ENCODE assay signal across 38 mouse cellular contexts in genomic region chrX:18462879-18463278, GRCm38 (mm10). TPM values are rescaled to one million over a fixed set of nuclear protein-coding genes. Genes with fewer than 3 reads are reported as not detected.
"Had no signal": no experiment of that assay in that cellular context is flagged by ENCODE, and none has a peak within 500 bp of the region (broad histone marks: within the 10 kb centered on the region; RNA-seq: fewer than 3 reads in every experiment).

No protein-coding gene starts in this region.

- H3K27me3 ChIP-seq: limb, embryonic 12.5 days; limb, embryonic 13.5 days; limb, embryonic 15.5 days; liver, embryonic 12.5 days; liver, embryonic 13.5 days; liver, embryonic 15.5 days; lung, embryonic 15.5 days; megakaryocyte, embryonic 14.5 days; midbrain, embryonic 12.5 days; midbrain, embryonic 13.5 days; midbrain, embryonic 15.5 days; neural tube, embryonic 12.5 days; neural tube, embryonic 13.5 days had no signal

- H3K9ac ChIP-seq: limb, embryonic 12.5 days; limb, embryonic 13.5 days; limb, embryonic 15.5 days; liver, embryonic 12.5 days; liver, embryonic 13.5 days; liver, embryonic 14.5 days; liver, embryonic 15.5 days; liver, postnatal 0 days; lung, embryonic 14.5 days; lung, embryonic 15.5 days; midbrain, embryonic 12.5 days; midbrain, embryonic 13.5 days; midbrain, embryonic 15.5 days; neural tube, embryonic 12.5 days; neural tube, embryonic 13.5 days had no signal

- H3K36me3 ChIP-seq: limb, embryonic 10.5 days; limb, embryonic 12.5 days; limb, embryonic 13.5 days; limb, embryonic 15.5 days; liver, embryonic 12.5 days; liver, embryonic 13.5 days; liver, embryonic 15.5 days; lung, embryonic 15.5 days; midbrain, embryonic 10.5 days; midbrain, embryonic 12.5 days; midbrain, embryonic 13.5 days; midbrain, embryonic 15.5 days; neural tube, embryonic 12.5 days; neural tube, embryonic 13.5 days had no signal

- H3K27ac ChIP-seq: limb, embryonic 10.5 days; limb, embryonic 12.5 days; limb, embryonic 13.5 days; limb, embryonic 15.5 days; liver, embryonic 12.5 days; liver, embryonic 13.5 days; liver, embryonic 14.5 days; liver, embryonic 15.5 days; lung, embryonic 15.5 days; macrophage; midbrain, embryonic 10.5 days; midbrain, embryonic 12.5 days; midbrain, embryonic 13.5 days; midbrain, embryonic 15.5 days; neural tube, embryonic 12.5 days; neural tube, embryonic 13.5 days had no signal

- ATAC-seq: liver, embryonic 12.5 days; liver, postnatal 0 days; lung, postnatal 0 days; midbrain, embryonic 13.5 days; midbrain, embryonic 15.5 days; midbrain, embryonic 16.5 days had no signal

- H3K4me1 ChIP-seq: limb, embryonic 10.5 days; limb, embryonic 12.5 days; limb, embryonic 13.5 days; limb, embryonic 15.5 days; liver, embryonic 12.5 days; liver, embryonic 13.5 days; liver, embryonic 15.5 days; lung, embryonic 15.5 days; midbrain, embryonic 10.5 days; midbrain, embryonic 12.5 days; midbrain, embryonic 13.5 days; midbrain, embryonic 15.5 days; neural tube, embryonic 12.5 days; neural tube, embryonic 13.5 days had no signal

- DNase-seq: left cerebral cortex, postnatal 4 days; liver; liver, embryonic 13.5 days; liver, postnatal 0 days; lung, adult 18-20 months; lung, adult 2 months; lung, embryonic 14.5 days; lung, postnatal 10 days; lung, postnatal 14 days; lung, postnatal 36 days; lung, postnatal 4 days; midbrain, embryonic 14.5 days had no signal

- H3K4me2 ChIP-seq: limb, embryonic 12.5 days; limb, embryonic 13.5 days; limb, embryonic 15.5 days; liver, embryonic 11.5 days; liver, embryonic 12.5 days; liver, embryonic 13.5 days; liver, embryonic 15.5 days; lung, embryonic 14.5 days; lung, embryonic 15.5 days; midbrain, embryonic 11.5 days; midbrain, embryonic 12.5 days; midbrain, embryonic 13.5 days; midbrain, embryonic 15.5 days; neural tube, embryonic 12.5 days; neural tube, embryonic 13.5 days had no signal

- H3K4me3 ChIP-seq: limb, embryonic 10.5 days; limb, embryonic 12.5 days; limb, embryonic 13.5 days; limb, embryonic 15.5 days; liver, embryonic 12.5 days; liver, embryonic 13.5 days; liver, embryonic 15.5 days; lung, embryonic 15.5 days; megakaryocyte, embryonic 14.5 days; midbrain, embryonic 10.5 days; midbrain, embryonic 12.5 days; midbrain, embryonic 13.5 days; midbrain, embryonic 15.5 days; myocyte; neural tube, embryonic 12.5 days; neural tube, embryonic 13.5 days had no signal

- H3K9me3 ChIP-seq: limb, embryonic 10.5 days; limb, embryonic 12.5 days; limb, embryonic 13.5 days; limb, embryonic 15.5 days; liver, embryonic 12.5 days; liver, embryonic 13.5 days; liver, embryonic 15.5 days; lung, embryonic 15.5 days; megakaryocyte, embryonic 14.5 days; midbrain, embryonic 10.5 days; midbrain, embryonic 12.5 days; midbrain, embryonic 13.5 days; midbrain, embryonic 15.5 days; neural tube, embryonic 12.5 days; neural tube, embryonic 13.5 days had no signal

RNA-seq across cellular contexts. Expression of gene 4930578C19Rik, which starts 1.7 kb away (rescaled TPM):
- total RNA-seq: megakaryocyte progenitor cell, adult 5-6 weeks; megakaryocyte-erythroid progenitor cell, adult 5-6 weeks; monocyte, adult 5-6 weeks had no signal
- polyA plus RNA-seq: liver, adult 2 months; liver, embryonic 11.5 days; liver, embryonic 12.5 days; liver, embryonic 13.5 days; liver, embryonic 14.5 days; liver, embryonic 15.5 days; liver, embryonic 16.5 days; liver, postnatal 0 days; macrophage; myocyte had no signal
